ENCODE assay signal across 28 mouse cellular contexts in genomic region chr16:88539841-88540487, GRCm38 (mm10). TPM values are rescaled to one million over a fixed set of nuclear protein-coding genes. Genes with fewer than 3 reads are reported as not detected.
A peak's percentile ranks its signal among the peaks of the same experiment; 100 is the strongest.
DNase-seq lines count a peak whose midpoint lies in the region; ATAC-seq and TF ChIP-seq lines count a peak whose summit lies in the region.
"Had no signal": no experiment of that assay in that cellular context is flagged by ENCODE, and none has a peak within 500 bp of the region (broad histone marks: within the 10 kb centered on the region; RNA-seq: fewer than 3 reads in every experiment).

No protein-coding gene starts in this region.

- WGBS in kidney, postnatal 0 days = 50% methylated on average over 3 of the region's 3 CpGs

- H3K4me2 ChIP-seq in kidney, postnatal 0 days (ENCODE audit: low read length) = no peak overlapping the region
- H3K4me2 ChIP-seq: embryonic facial prominence, embryonic 12.5 days; heart, embryonic 13.5 days; limb, embryonic 13.5 days; midbrain, embryonic 12.5 days; neural tube, embryonic 15.5 days had no signal

- no peaks in the 10 kb centered on the region for H3K36me3 ChIP-seq in kidney, postnatal 0 days (ENCODE audit: insufficient read depth, low read length)
- H3K36me3 ChIP-seq: embryonic facial prominence, embryonic 12.5 days; heart, embryonic 13.5 days; limb, embryonic 13.5 days; midbrain, embryonic 12.5 days; neural tube, embryonic 15.5 days had no signal

- no peak overlapping the region for H3K9ac ChIP-seq in kidney, postnatal 0 days (ENCODE audit: low read depth, low read length)
- H3K9ac ChIP-seq: embryonic facial prominence, embryonic 12.5 days; heart, embryonic 13.5 days; limb, embryonic 13.5 days; liver, embryonic 14.5 days; midbrain, embryonic 12.5 days; neural tube, embryonic 15.5 days had no signal

- ATAC-seq in kidney, postnatal 0 days (replicated peaks; ENCODE audit: low FRiP score, low read depth) = peak; percentile 76
- ATAC-seq: activated CD4-positive, CD25-positive, alpha-beta regulatory T cell, adult 4 months had no signal

- H3K27me3 ChIP-seq in kidney, postnatal 0 days (ENCODE audit: insufficient read depth, low read length) = no peaks in the 10 kb centered on the region
- H3K27me3 ChIP-seq: embryonic facial prominence, embryonic 12.5 days; heart, embryonic 13.5 days; limb, embryonic 13.5 days; midbrain, embryonic 12.5 days; neural tube, embryonic 15.5 days had no signal

- H3K4me1 ChIP-seq in kidney, postnatal 0 days (replicated peaks; ENCODE audit: insufficient read depth, low read length) = no peaks in the 10 kb centered on the region
- H3K4me1 ChIP-seq: embryonic facial prominence, embryonic 12.5 days; heart, embryonic 13.5 days; limb, embryonic 13.5 days; midbrain, embryonic 12.5 days; neural tube, embryonic 15.5 days had no signal

- peak; percentile 24 for DNase-seq in kidney, postnatal 0 days (ENCODE audit: low spot score)
- no peak for DNase-seq in kidney, adult 8-10 months
- DNase-seq in lung, postnatal 36 days = peak; percentile 21
- no peak for DNase-seq in lung, postnatal 10 days
- peak; percentile 16 for DNase-seq in kidney, postnatal 14 days
- peak; percentile 29 for DNase-seq in yolk sac, embryonic 10.5 days (ENCODE audit: low spot score)
- DNase-seq in right cerebral cortex, postnatal 10 days (ENCODE audit: low spot score in 2 of 2) = no peak
- DNase-seq in c-Kit-positive CD71-positive TER-119-positive erythroid progenitor cells, embryonic 14.5 days (ENCODE audit: low spot score) = no peak
- DNase-seq: adrenal gland, adult 8-10 months; cerebellum, adult 2 months; cerebellum, postnatal 25 days; gastrocnemius, postnatal 25 days; heart, adult 2 months; heart, postnatal 14 days; layer of hippocampus, postnatal 36 days; right cerebral cortex, adult 18-20 months had no signal

- TF ChIP-seq CTCF in kidney, postnatal 0 days (IDR thresholded peaks at IDR 0.05; ENCODE audit: low read depth) = no peak

- no peak overlapping the region for H3K27ac ChIP-seq in kidney, postnatal 0 days
- H3K27ac ChIP-seq: embryonic facial prominence, embryonic 12.5 days; heart, adult 2 months; heart, embryonic 13.5 days; limb, embryonic 13.5 days; liver, embryonic 14.5 days; midbrain, embryonic 12.5 days; neural tube, embryonic 15.5 days had no signal

- no peaks in the 10 kb centered on the region for H3K9me3 ChIP-seq in kidney, postnatal 0 days (replicated peaks; ENCODE audit: low read length)
- H3K9me3 ChIP-seq: embryonic facial prominence, embryonic 12.5 days; heart, embryonic 13.5 days; limb, embryonic 13.5 days; midbrain, embryonic 12.5 days; neural tube, embryonic 15.5 days had no signal

- H3K4me3 ChIP-seq in kidney, postnatal 0 days (replicated peaks; ENCODE audit: low read depth, low read length) = no peak overlapping the region
- H3K4me3 ChIP-seq: embryonic facial prominence, embryonic 12.5 days; heart, adult 2 months; heart, embryonic 13.5 days; limb, embryonic 13.5 days; midbrain, embryonic 12.5 days; neural tube, embryonic 15.5 days had no signal

RNA-seq across cellular contexts. Expression of gene Cldn8, which starts 23.0 kb away (rescaled TPM):
- polyA plus RNA-seq in kidney, postnatal 0 days (2015; fragmentation: Nextera tagmentation; extraction: Ambion mirVana) = 210 and 219 TPM in 2 replicates
- polyA plus RNA-seq: activated CD4-positive, CD25-positive, alpha-beta regulatory T cell, adult 4 months; C2C12; cerebellum, adult 2 months; neural tube, embryonic 15.5 days; testis, adult 2 months had no signal

RNA-seq across cellular contexts. Expression of gene Cldn17, which starts 33.2 kb away (rescaled TPM):
- 0.20 TPM in 1 of 2 replicates, not detected in the other for polyA plus RNA-seq in kidney, postnatal 0 days (2015; fragmentation: Nextera tagmentation; extraction: Ambion mirVana)
- polyA plus RNA-seq: activated CD4-positive, CD25-positive, alpha-beta regulatory T cell, adult 4 months; C2C12; embryonic facial prominence, embryonic 12.5 days; forebrain, embryonic 11.5 days; heart, adult 2 months; heart, embryonic 13.5 days; hindbrain, embryonic 11.5 days; limb, embryonic 13.5 days; liver, embryonic 14.5 days; midbrain, embryonic 12.5 days; neural tube, embryonic 15.5 days; testis, adult 2 months; urinary bladder, adult 2 months had no signal

Comparison
In these comparisons a context has a peak if more than half of its experiments do, and no peak if none do; other contexts are left out.
1. DNase-seq: peak in kidney, postnatal 0 days (single experiment), lung, postnatal 36 days (single experiment), kidney, postnatal 14 days (single experiment) and yolk sac, embryonic 10.5 days (single experiment); none in kidney, adult 8-10 months (0 of 2), lung, postnatal 10 days (single experiment), right cerebral cortex, postnatal 10 days (0 of 2) and c-Kit-positive CD71-positive TER-119-positive erythroid progenitor cells, embryonic 14.5 days (single experiment).